Mouse (Mus musculus): ENCODE measurements at regions not wholly inside any gene's neighbourhood (a gene's known extent, or its start where the extent isn't known, plus 50 kb on each side); places are given as distances from the start of the nearest gene placed in this dataset.

GRCm38 (mm10) chr12:44045806-44046205, 164.3 kb downstream of the Dnajb9 start:
- TF ChIP-seq CTCF (IDR thresholded peaks at IDR 0.05; ENCODE audit: low read depth, low read length) (no peak), POLR2A (IDR thresholded peaks at IDR 0.05; ENCODE audit: borderline replicate concordance, low read depth, low read length) (no peak)
